11 mouse cellular contexts compared by ENCODE assay signal in the genomic region with DNA sequence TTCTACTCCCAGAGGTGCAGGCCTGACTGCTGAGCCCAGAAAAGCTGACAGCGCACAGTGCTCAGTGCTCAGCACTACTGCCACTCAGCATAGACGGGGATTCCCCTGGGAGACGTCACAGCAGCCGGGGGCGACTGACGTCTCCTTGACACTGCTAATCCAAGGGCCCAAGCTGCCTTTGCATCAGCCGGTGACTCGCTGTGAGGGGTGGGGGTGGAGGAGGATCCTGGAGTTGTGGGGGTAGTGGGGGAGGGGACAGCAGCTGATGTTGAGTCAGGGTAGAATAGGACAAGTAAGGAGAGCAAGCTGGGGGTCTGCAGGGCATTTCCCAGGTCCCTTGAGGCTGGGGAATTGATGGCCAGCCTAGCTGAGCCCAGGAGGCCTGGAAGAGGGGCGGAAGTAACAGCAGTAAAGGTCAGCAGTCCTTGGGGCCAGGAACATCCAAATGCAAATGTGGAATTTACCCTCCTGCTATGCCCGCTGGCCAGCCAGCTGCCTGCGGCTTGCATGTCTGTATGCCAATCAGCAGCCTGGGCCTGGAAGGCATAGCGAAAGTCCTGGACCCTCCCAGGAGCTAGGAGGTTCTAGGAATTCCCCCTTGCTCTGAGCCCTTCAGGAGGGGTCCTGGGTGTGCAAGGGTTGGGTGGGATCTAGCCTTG. TPM values are rescaled to one million over a fixed set of nuclear protein-coding genes. Genes with fewer than 3 reads are reported as not detected.
DNase-seq lines count a peak whose midpoint lies in the region; ATAC-seq lines count a peak whose summit lies in the region.
"Had no signal": no experiment of that assay in that cellular context is flagged by ENCODE, and none has a peak within 500 bp of the region (broad histone marks: within the 10 kb centered on the region; RNA-seq: fewer than 3 reads in every experiment).

No protein-coding gene starts in this region.

- DNase-seq in neural tube, embryonic 11.5 days (ENCODE audit: low spot score): peak; percentile 50
- DNase-seq in neural tube, embryonic 10.5 days (ENCODE audit: extremely low spot score, low spot score): no peak
- DNase-seq in embryonic facial prominence, embryonic 10.5 days (ENCODE audit: low spot score): peak; percentile 60
- DNase-seq in induced T-regulatory cell, adult 2 months (ENCODE audit: low read depth): peak; percentile 21
- DNase-seq in liver, embryonic 11.5 days (ENCODE audit: low spot score): no peak
- no peak for DNase-seq in spleen, postnatal 4 days (ENCODE audit: low spot score in 2 of 2)
- DNase-seq in thymus, postnatal 36 days: no peak
- no peak for DNase-seq in frontal cortex, adult 2 months (ENCODE audit: extremely low spot score in 1 of 2, low spot score in 1 of 2)
- DNase-seq: cerebellum, postnatal 25 days; gastrocnemius, postnatal 14 days; kidney, adult 18-20 months had no signal

- no peaks in the 10 kb centered on the region for H3K36me3 ChIP-seq in neural tube, embryonic 11.5 days (ENCODE audit: control insufficient read depth, insufficient read depth, low read length)
- H3K36me3 ChIP-seq in embryonic facial prominence, embryonic 10.5 days (replicated peaks): no peaks in the 10 kb centered on the region
- H3K36me3 ChIP-seq in liver, embryonic 11.5 days (ENCODE audit: control insufficient read depth, insufficient read depth, low read length): no peaks in the 10 kb centered on the region

- H3K4me1 ChIP-seq in neural tube, embryonic 11.5 days (ENCODE audit: control insufficient read depth, insufficient read depth, low read length): peaks cover 5% of the 10 kb centered on the region
- peaks cover 15% of the 10 kb centered on the region for H3K4me1 ChIP-seq in embryonic facial prominence, embryonic 10.5 days
- H3K4me1 ChIP-seq in liver, embryonic 11.5 days (replicated peaks; ENCODE audit: control insufficient read depth, insufficient read depth, low read length): peaks cover 2% of the 10 kb centered on the region; the same call in 1 of the 2 replicates

- H3K9me3 ChIP-seq in neural tube, embryonic 11.5 days (ENCODE audit: control insufficient read depth, low read length): no peaks in the 10 kb centered on the region
- H3K9me3 ChIP-seq in embryonic facial prominence, embryonic 10.5 days: no peaks in the 10 kb centered on the region
- H3K9me3 ChIP-seq in liver, embryonic 11.5 days (ENCODE audit: control insufficient read depth, low read length): no peaks in the 10 kb centered on the region

- H3K4me2 ChIP-seq in neural tube, embryonic 11.5 days (ENCODE audit: low read depth): no peak overlapping the region
- H3K4me2 ChIP-seq in liver, embryonic 11.5 days: no peak overlapping the region

- peak; percentile 53 for ATAC-seq in neural tube, embryonic 11.5 days (ENCODE audit: insufficient read depth, low FRiP score, low TSS enrichment)
- ATAC-seq in liver, embryonic 11.5 days (replicated peaks; ENCODE audit: low FRiP score): no peak

- 5% methylated on average over 12 of the region's 12 CpGs for WGBS in neural tube, embryonic 11.5 days
- 6% methylated on average over 12 of the region's 12 CpGs for WGBS in embryonic facial prominence, embryonic 10.5 days
- 18% methylated on average over 12 of the region's 12 CpGs for WGBS in liver, embryonic 11.5 days

- no peak overlapping the region for H3K4me3 ChIP-seq in neural tube, embryonic 11.5 days (ENCODE audit: low read depth, low read length)
- H3K4me3 ChIP-seq in embryonic facial prominence, embryonic 10.5 days: no peak overlapping the region; the same call in 1 of the 2 replicates
- H3K4me3 ChIP-seq in liver, embryonic 11.5 days (ENCODE audit: low read depth, low read length): no peak overlapping the region

- no peak overlapping the region for H3K9ac ChIP-seq in neural tube, embryonic 11.5 days (ENCODE audit: low read length)
- no peak overlapping the region for H3K9ac ChIP-seq in liver, embryonic 11.5 days (ENCODE audit: low read depth, low read length)

- no peak overlapping the region for H3K27ac ChIP-seq in neural tube, embryonic 11.5 days (ENCODE audit: low read depth, low read length)
- H3K27ac ChIP-seq in embryonic facial prominence, embryonic 10.5 days (replicated peaks): peak overlapping the region; percentile 19; the same call in 1 of the 2 replicates
- no peak overlapping the region for H3K27ac ChIP-seq in liver, embryonic 11.5 days (ENCODE audit: low read depth, low read length)

- H3K27me3 ChIP-seq in neural tube, embryonic 11.5 days (ENCODE audit: control insufficient read depth, insufficient read depth, low read length): no peaks in the 10 kb centered on the region
- no peaks in the 10 kb centered on the region; the same call in 1 of the 2 replicates for H3K27me3 ChIP-seq in embryonic facial prominence, embryonic 10.5 days (replicated peaks; ENCODE audit: low read depth, poor library complexity, severe bottlenecking)
- no peaks in the 10 kb centered on the region; the same call in 1 of the 2 replicates for H3K27me3 ChIP-seq in liver, embryonic 11.5 days (replicated peaks; ENCODE audit: control insufficient read depth, insufficient read depth, low read length)

RNA-seq across cellular contexts. Expression of a gene that starts 31.9 kb away (rescaled TPM):
- 3.7 and 4.7 TPM in 2 replicates for polyA plus RNA-seq in neural tube, embryonic 11.5 days (2014; fragmentation: Nextera tagmentation; extraction: Ambion mirVana)
- polyA plus RNA-seq in embryonic facial prominence, embryonic 10.5 days (2016; fragmentation: Nextera tagmentation; extraction: Ambion mirVana): 0.44 and 0.64 TPM in 2 replicates
- 1.2 and 1.4 TPM in 2 replicates for polyA plus RNA-seq in liver, embryonic 11.5 days (2014; fragmentation: Nextera tagmentation; extraction: Ambion mirVana)
- 187 and 212 TPM in 2 replicates for polyA plus RNA-seq in frontal cortex, adult 2 months (2012; rRNA removed)

RNA-seq across cellular contexts. Expression of a gene that starts 52.3 kb away (rescaled TPM):
- polyA plus RNA-seq in neural tube, embryonic 11.5 days (2014; fragmentation: Nextera tagmentation; extraction: Ambion mirVana): 3.2 and 3.4 TPM in 2 replicates
- 2.2 and 2.4 TPM in 2 replicates for polyA plus RNA-seq in embryonic facial prominence, embryonic 10.5 days (2016; fragmentation: Nextera tagmentation; extraction: Ambion mirVana)
- 0.77 and 0.82 TPM in 2 replicates for polyA plus RNA-seq in liver, embryonic 11.5 days (2014; fragmentation: Nextera tagmentation; extraction: Ambion mirVana)
- 46.8 and 52.7 TPM in 2 replicates for polyA plus RNA-seq in frontal cortex, adult 2 months (2012; rRNA removed)

Comparison
In these comparisons a context has a peak if more than half of its experiments do, and no peak if none do; other contexts are left out.
1. DNase-seq: peak in neural tube, embryonic 11.5 days (single experiment), embryonic facial prominence, embryonic 10.5 days (single experiment) and induced T-regulatory cell, adult 2 months (single experiment); none in neural tube, embryonic 10.5 days (single experiment), liver, embryonic 11.5 days (single experiment), spleen, postnatal 4 days (0 of 2), thymus, postnatal 36 days (0 of 2) and frontal cortex, adult 2 months (0 of 2).
2. RNA of a gene that starts 31.9 kb away (polyA plus RNA-seq): 187 to 212 TPM in frontal cortex, adult 2 months; 3.7 to 4.7 TPM in neural tube, embryonic 11.5 days, 1.2 to 1.4 TPM in liver, embryonic 11.5 days and 0.44 to 0.64 TPM in embryonic facial prominence, embryonic 10.5 days; every median in the first group is over 10 times any median in the second.
3. RNA of a gene that starts 52.3 kb away (polyA plus RNA-seq): 46.8 to 52.7 TPM in frontal cortex, adult 2 months; 3.2 to 3.4 TPM in neural tube, embryonic 11.5 days, 2.2 to 2.4 TPM in embryonic facial prominence, embryonic 10.5 days and 0.77 to 0.82 TPM in liver, embryonic 11.5 days; every median in the first group is over 10 times any median in the second.